Mouse (Mus musculus): Measurements from ENCODE around the gene Stim1. TPM values are rescaled to one million over a fixed set of nuclear protein-coding genes. Genes with fewer than 3 reads are reported as not detected.

Stim1 gene
- total and polyA plus RNA-seq, 3 experiments = 10.2 to 26.6 (median 23.9) TPM

DNA sequence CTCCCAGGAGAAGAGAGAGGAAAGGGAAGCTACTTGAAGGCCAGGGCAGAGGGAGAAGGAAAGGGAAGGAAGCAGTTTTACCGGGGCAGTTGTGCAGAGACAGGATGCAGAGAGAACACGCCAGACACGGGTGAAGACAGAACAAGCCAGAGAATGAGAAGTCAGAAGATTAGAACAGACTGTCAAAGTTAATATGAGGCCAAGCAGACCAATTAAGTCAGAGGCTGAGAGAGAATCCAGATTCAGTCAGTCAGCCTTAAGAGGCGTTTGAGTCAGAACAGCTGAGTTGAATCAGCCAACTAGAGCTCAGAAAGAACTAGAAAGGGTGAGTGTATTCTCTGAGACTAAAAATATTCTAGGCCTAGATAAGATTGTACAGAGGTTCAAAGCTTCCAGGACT is 66.1 kb downstream of the Stim1 start:
- TF ChIP-seq ZMIZ1 (IDR thresholded peaks at IDR 0.05; ENCODE audit: low read depth, low read length) (no peak), MYC (IDR thresholded peaks at IDR 0.05; ENCODE audit: low read depth, low read length) (no peak), POLR2AphosphoS2 (IDR thresholded peaks at IDR 0.05; ENCODE audit: low read depth, low read length) (no peak), CHD2 (IDR thresholded peaks at IDR 0.05; ENCODE audit: low read length) (no peak), JUN (IDR thresholded peaks at IDR 0.05; ENCODE audit: insufficient read depth, low read depth, low read length) (no peak), CTCF (conservative IDR thresholded peaks at IDR 0.05 in 1 of 2, IDR thresholded peaks at IDR 0.05 in 1 of 2; ENCODE audit: low read depth in 2 of 2, low read length in 2 of 2) (no peak), JUND (conservative IDR thresholded peaks at IDR 0.05; ENCODE audit: low read depth, low read length) (no peak), ZKSCAN1 (IDR thresholded peaks at IDR 0.05; ENCODE audit: borderline replicate concordance, low read depth, low read length) (no peak), TCF12 (IDR thresholded peaks at IDR 0.05; ENCODE audit: low read depth, low read length) (no peak), KAT2A (IDR thresholded peaks at IDR 0.05; ENCODE audit: insufficient replicate concordance, low read length) (no peak), MAX (IDR thresholded peaks at IDR 0.05; ENCODE audit: low read length) (no peak), SMC3 (IDR thresholded peaks at IDR 0.05; ENCODE audit: low read depth, low read length) (no peak), HCFC1 (IDR thresholded peaks at IDR 0.05; ENCODE audit: low read depth, low read length) (no peak), GABPA (IDR thresholded peaks at IDR 0.05; ENCODE audit: insufficient replicate concordance, low read depth, low read length) (no peak), ELF1 (IDR thresholded peaks at IDR 0.05; ENCODE audit: low read depth, low read length) (no peak), NELFE (IDR thresholded peaks at IDR 0.05; ENCODE audit: low read depth, low read length) (no peak), BHLHE40 (IDR thresholded peaks at IDR 0.05; ENCODE audit: low read depth, low read length) (no peak), USF2 (conservative IDR thresholded peaks at IDR 0.05; ENCODE audit: low read depth, low read length) (no peak)
- Histone ChIP-seq H3K79me2 (replicated peaks; ENCODE audit: control insufficient read depth, extremely low read depth, insufficient read depth, poor library complexity, severe bottlenecking) (no peaks in the 10 kb centered on the region), H3K27me3 (replicated peaks) (no peaks in the 10 kb centered on the region), H3K4me2 (ENCODE audit: insufficient read depth, low read depth, poor library complexity, severe bottlenecking) (no peak overlapping the region), H3K36me3 (replicated peaks in 1 of 2; ENCODE audit: control insufficient read depth in 1 of 2, insufficient read depth in 1 of 2, low read length in 1 of 2) (no peaks in the 10 kb centered on the region), H3K4me1 (ENCODE audit: control insufficient read depth in 1 of 2, insufficient read depth in 2 of 2) (peaks cover 0 to 20% of the 10 kb centered on the region in 2 experiments; a peak in 2 of 4 replicates), H3K9me3 (replicated peaks; ENCODE audit: low read length) (no peaks in the 10 kb centered on the region), H3K9ac (ENCODE audit: insufficient read depth, low read depth) (no peak overlapping the region), H3K4me3 (replicated peaks in 1 of 3; ENCODE audit: low read depth in 2 of 3, low read length in 2 of 3, poor library complexity in 1 of 3) (no peak overlapping the region), H3K27ac (ENCODE audit: insufficient read depth, low read depth) (no peak overlapping the region)
- no peak for DNase-seq (ENCODE audit: extremely low read depth)
- dilution Hi-C loops (cut with MboI; ENCODE audit: extremely low pct_ligation_motif_present, extremely low pct_unique_long_range_greater_than_20kb, low sequenced_read_pairs) = no loop called here
- in situ Hi-C loops (cut with MboI; ENCODE audit: low pct_ligation_motif_present, low pct_unique_long_range_greater_than_20kb, low sequenced_read_pairs) = no loop called here

DNA sequence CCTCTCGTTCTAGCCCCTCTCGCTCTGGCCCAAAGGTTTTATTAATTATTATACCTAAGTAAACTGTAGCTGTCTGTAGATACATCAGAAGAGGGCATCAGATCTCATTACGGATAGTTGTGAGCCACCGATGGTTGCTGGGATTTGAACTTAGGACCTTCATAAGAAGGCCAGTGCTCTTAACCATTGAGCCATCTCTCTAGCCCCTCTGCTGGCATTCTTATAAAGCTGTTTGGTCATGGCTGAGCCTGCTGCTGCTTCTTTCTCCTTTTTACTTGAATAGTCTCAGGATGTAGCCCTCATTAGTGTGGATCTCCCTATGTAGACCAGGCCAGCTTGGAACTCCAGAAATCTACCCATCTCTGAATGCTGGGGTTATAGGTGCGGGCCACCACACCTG is 69.7 kb downstream of the Stim1 start:
- peaks cover 0 to 26% of the 10 kb centered on the region in 2 experiments; a peak in 2 of 4 replicates for H3K4me1 ChIP-seq (ENCODE audit: control insufficient read depth in 1 of 2, insufficient read depth in 2 of 2)
- no peak for TF ChIP-seq CHD1 (IDR thresholded peaks at IDR 0.05; ENCODE audit: low read depth, low read length)
- no peak for TF ChIP-seq HCFC1 (IDR thresholded peaks at IDR 0.05; ENCODE audit: low read depth, low read length)
- TF ChIP-seq JUND (conservative IDR thresholded peaks at IDR 0.05; ENCODE audit: low read depth, low read length) = no peak
- TF ChIP-seq TCF12 (IDR thresholded peaks at IDR 0.05; ENCODE audit: low read depth, low read length) = no peak
- no peak for TF ChIP-seq MAFK (IDR thresholded peaks at IDR 0.05; ENCODE audit: insufficient replicate concordance, low read length)
- TF ChIP-seq TBP (conservative IDR thresholded peaks at IDR 0.05; ENCODE audit: low read depth, low read length) = no peak
- no peak for TF ChIP-seq JUN (IDR thresholded peaks at IDR 0.05; ENCODE audit: insufficient read depth, low read depth, low read length)
- TF ChIP-seq ETS1 (conservative IDR thresholded peaks at IDR 0.05; ENCODE audit: low read depth, low read length) = no peak
- no peak for TF ChIP-seq ZKSCAN1 (IDR thresholded peaks at IDR 0.05; ENCODE audit: borderline replicate concordance, low read depth, low read length)
- TF ChIP-seq IRF4 (IDR thresholded peaks at IDR 0.05; ENCODE audit: low read depth, low read length) = no peak
- no peak for TF ChIP-seq NRF1 (IDR thresholded peaks at IDR 0.05; ENCODE audit: low read depth, low read length)
- no peak for TF ChIP-seq MAZ (IDR thresholded peaks at IDR 0.05; ENCODE audit: low read depth, low read length)
- no peak for TF ChIP-seq RCOR1 (conservative IDR thresholded peaks at IDR 0.05; ENCODE audit: low read depth, low read length)
- no peak for TF ChIP-seq UBTF (IDR thresholded peaks at IDR 0.05; ENCODE audit: low read depth, low read length)
- TF ChIP-seq ZMIZ1 (IDR thresholded peaks at IDR 0.05; ENCODE audit: low read depth, low read length) = no peak
- TF ChIP-seq CTCF (conservative IDR thresholded peaks at IDR 0.05 in 1 of 2, IDR thresholded peaks at IDR 0.05 in 1 of 2; ENCODE audit: low read depth in 2 of 2, low read length in 2 of 2) = no peak
- TF ChIP-seq MYC (IDR thresholded peaks at IDR 0.05; ENCODE audit: low read depth, low read length) = no peak
- no peak for TF ChIP-seq EP300 (IDR thresholded peaks at IDR 0.05; ENCODE audit: low read length)
- TF ChIP-seq ZNF384 (IDR thresholded peaks at IDR 0.05; ENCODE audit: low read depth, low read length) = no peak
- TF ChIP-seq GABPA (IDR thresholded peaks at IDR 0.05; ENCODE audit: insufficient replicate concordance, low read depth, low read length) = no peak
- H3K27ac ChIP-seq (ENCODE audit: insufficient read depth, low read depth) = no peak overlapping the region
- no peaks in the 10 kb centered on the region for H3K27me3 ChIP-seq (replicated peaks)
- H3K36me3 ChIP-seq (replicated peaks in 1 of 2; ENCODE audit: control insufficient read depth in 1 of 2, insufficient read depth in 1 of 2, low read length in 1 of 2) = no peaks in the 10 kb centered on the region
- in situ Hi-C loops (cut with MboI; ENCODE audit: low pct_ligation_motif_present, low pct_unique_long_range_greater_than_20kb, low sequenced_read_pairs) = no loop called here
- no peaks in the 10 kb centered on the region for H3K79me2 ChIP-seq (replicated peaks; ENCODE audit: control insufficient read depth, extremely low read depth, insufficient read depth, poor library complexity, severe bottlenecking)
- dilution Hi-C loops (cut with MboI; ENCODE audit: extremely low pct_ligation_motif_present, extremely low pct_unique_long_range_greater_than_20kb, low sequenced_read_pairs) = no loop called here
- DNase-seq (ENCODE audit: extremely low read depth) = no peak
- H3K4me2 ChIP-seq (ENCODE audit: insufficient read depth, low read depth, poor library complexity, severe bottlenecking) = no peak overlapping the region
- H3K4me3 ChIP-seq (replicated peaks in 1 of 3; ENCODE audit: low read depth in 2 of 3, low read length in 2 of 3, poor library complexity in 1 of 3) = no peak overlapping the region
- no peaks in the 10 kb centered on the region for H3K9me3 ChIP-seq (replicated peaks; ENCODE audit: low read length)
- H3K9ac ChIP-seq (ENCODE audit: insufficient read depth, low read depth) = no peak overlapping the region

All from CH12.LX (cell line).